Mouse (Mus musculus) left cerebral cortex, adult 9 months (tissue): ENCODE results near the gene Btbd11.
A peak's percentile ranks its signal among the peaks of the same experiment; 100 is the strongest.

Experiments used
- DNase-seq, 2 experiments: peaks; one replicate each; pipeline ENCODE4 v3.0.0; 2022; ENCODE audit warnings: low spot score in 2 of 2

Btbd11 gene

DNA sequence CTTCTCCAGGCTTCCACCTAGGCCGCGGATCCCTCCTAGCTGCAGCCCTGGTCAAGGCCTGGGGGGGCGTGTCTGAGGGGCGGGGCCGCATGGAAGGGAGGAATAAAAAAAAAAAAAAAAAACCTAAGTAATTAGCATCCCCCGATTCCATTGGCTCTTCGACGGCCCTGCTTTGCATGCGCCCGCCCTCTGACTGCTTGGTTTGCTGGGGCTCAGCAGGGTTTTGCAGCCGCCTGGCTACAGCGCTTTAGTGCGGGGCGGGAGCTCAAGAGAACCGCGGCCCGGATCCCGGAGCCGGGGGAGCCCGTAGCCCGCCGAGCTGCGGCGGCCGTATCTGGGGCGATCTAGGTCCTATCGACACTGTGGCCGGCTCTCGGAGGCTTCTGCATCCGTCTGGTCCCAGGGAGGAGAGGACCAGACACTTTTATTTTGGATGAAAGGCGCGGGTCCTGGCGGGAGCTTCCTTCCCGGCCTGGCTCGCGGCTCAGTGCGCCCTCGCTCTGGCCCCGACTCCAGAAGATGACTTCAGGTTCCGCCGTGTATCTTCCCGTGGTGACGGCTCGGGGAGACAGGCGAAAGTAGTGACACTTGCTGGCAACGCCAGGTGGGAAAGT, at the start of gene Btbd11:
Btbd11 (plus strand) TSS at position 210 of the 614 bp plus-strand sequence.
- DNase-seq: peak; percentile 53 to 82

DNA sequence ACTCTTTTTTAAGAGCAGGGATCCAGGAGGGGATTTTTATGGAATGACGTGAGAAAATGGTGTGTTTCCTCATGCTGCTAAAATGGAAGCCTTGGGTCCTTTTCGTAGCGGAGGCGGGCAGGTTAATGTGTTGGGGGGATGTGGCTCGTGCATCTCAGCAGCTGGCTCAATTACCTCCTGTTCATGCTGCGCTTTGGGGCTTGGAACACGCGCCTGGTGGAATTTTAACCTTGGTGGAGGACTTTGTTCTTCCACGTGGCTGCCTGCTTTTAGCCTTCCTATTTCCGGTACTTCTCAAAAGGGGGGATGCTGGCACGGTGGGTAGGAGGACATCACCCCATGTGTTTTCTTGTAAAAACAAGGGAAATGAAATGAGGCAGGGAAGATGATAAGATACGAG, 47.9 kb upstream of the Btbd11 start:
- DNase-seq: no peak

DNA sequence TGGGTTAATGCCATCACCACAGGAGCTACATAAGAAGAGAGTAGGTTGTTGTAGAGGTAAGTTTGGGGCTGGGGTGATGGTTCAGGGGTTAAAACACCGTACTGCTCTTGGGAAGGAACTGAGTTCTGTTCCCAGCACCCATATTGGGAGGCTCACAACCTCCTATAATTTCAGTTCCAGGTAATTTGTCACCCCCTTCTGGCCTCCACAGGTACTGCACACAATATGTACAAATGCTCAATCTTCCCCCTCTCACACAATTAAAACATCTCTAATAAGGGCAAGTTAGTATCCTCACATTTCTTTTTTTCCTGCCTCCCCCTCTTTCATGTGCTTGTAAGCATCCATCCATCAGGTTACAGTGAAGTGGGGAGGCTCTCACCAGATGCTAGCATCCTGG, 44.7 kb upstream of the Btbd11 start:
- no peak for DNase-seq

DNA sequence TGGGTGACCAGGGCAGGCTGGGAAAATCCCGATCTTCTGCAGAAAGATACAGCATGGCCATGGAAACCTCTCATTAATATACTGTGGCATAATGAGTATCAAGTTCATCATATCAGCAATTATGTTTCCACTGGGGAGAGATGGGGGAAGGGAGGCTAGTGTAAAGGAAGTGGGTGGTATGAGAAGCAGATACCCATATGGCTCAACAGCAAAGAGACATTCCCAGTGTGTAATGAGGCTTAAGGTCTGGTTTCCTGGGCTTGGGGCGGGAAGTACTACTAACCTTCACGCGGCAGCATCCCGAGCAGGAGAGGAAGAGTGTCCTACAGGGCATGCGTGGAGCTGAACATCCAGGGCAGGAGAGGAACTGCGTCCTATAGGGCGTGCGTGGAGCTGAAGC, 39.4 kb upstream of the Btbd11 start:
- no peak for DNase-seq

DNA sequence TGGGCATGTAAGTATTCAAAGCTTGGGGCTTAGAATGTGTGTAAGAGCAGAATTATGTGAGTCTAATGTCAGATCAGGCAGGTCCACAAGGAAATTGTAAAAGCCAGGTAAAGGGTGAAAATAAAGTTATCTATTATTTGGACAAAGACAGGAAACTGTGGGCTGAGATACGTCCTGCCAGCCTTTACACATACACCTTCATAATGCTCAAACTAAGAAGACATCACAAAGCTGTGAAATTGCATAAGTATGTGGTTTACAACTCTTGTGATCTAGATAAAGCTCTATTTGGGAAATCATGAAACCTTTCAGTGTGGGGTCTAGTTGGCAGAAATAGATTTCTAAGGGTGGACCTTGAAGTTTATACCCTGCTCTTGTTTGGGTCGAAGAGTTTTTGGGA, 34.1 kb upstream of the Btbd11 start:
- DNase-seq: no peak

DNA sequence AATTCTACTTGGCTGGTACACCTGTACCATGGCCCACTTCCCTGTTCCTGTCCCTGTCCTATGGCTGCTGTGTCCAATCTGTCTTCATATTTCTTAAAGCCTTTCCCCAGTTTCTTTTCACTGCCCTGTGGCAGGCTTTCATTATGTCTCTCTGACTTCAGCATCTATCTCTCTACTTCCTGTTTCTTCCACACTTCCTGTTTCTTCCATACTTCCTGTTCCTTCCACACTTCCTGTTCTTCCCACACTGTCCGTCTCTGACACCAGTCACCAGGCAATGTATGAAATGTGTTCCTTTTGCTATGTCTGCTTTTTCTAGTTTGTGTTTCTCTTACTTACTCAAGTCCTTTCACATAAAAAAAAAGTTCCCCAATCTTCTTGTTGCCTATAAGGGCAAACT, 32.3 kb upstream of the Btbd11 start:
- no peak for DNase-seq

DNA sequence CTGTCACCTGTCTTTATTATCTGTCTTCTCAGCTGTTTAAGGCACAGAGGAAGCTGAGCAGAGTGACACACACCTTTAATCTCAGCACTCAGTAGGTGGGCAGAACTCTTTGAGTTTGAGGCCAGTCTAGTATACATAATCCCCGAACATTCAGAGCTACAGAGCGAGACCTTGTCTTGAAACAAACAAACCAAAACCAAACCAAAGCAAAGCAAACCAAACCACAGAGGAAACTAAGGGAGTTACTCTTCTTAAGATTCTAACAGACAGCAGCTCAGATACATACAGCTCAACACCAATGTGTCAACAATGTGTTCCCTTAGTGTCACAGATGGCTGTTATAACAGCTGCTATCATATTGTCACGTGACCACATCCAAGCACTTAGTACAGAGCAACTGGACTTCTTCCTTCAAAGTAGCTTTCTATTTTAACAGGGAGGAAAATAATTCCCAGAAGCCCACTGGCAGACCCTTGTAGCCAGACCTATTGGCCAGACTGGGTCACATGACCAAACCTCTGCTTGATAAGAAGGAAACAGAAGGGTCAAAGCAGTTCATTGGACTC, 27.0 kb upstream of the Btbd11 start:
- no peak for DNase-seq

DNA sequence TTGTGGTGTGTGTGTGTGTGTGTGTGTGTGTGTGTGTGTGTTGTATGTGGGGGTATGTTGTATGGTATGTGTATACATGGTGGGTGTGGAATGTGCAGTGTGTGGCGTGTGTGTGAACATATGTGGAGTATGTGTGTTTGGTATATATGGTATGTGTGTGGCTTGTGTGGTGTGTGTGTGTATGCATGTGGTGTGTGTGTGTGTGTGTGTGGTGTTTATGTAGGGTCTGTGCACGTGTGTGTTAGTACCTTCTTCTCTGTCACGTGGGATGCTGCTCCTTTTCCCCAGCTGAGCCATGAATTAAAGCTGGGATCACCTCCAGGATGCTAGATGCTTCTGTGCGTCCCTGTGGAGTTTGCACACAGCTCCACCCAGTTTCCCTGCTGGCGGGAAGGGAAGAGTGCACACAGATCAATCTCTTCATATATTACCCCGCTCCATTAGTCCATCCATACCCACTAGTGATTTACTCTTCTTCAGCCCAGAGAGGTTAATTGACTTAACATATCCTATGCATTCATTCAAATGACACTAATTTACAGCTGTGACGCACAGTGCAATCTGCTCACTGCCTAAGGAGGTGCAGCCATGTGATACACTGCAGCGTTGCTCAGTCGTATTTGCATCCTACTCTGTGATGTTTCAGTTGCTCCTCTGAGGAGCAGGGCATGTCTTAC, 23.7 kb upstream of the Btbd11 start:
- no peak for DNase-seq

DNA sequence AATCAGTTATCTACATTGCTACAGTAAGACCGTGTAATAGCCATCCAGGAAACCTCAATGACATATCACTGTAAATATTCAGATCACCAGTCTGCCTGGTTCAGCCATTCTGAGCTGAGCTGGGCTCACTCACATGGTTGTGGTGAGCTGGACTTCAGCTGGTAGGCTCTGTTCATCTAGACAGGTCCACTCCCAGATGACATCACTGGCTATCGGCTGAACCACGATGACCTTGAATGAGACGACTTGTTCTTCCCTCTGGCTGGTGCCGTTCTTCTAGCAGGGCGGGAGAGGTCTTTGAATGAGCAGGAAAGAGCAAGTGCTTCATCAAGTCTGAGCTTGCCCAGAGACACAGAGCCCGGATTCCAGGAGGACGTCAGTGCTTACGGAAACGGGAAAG, 19.7 kb upstream of the Btbd11 start:
- DNase-seq: no peak

DNA sequence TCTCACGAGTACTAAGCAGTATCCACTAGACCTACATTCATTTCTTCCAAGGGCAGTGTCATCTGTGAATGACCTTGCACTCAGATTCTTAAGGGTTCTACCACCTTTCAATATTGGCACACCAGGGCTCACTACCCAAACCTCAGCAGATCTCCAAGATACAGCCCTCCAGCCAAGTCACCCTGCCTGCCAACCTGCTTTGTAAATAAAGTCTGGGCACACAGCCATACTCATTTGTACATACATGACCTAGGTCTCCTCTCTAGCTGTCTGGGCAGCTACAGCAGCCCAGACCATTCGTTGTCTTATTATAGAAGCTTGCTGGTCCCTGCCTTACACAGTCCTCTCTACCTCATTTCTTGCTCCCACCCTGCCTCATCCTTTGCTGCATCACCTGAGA, 15.3 kb upstream of the Btbd11 start:
- no peak for DNase-seq

DNA sequence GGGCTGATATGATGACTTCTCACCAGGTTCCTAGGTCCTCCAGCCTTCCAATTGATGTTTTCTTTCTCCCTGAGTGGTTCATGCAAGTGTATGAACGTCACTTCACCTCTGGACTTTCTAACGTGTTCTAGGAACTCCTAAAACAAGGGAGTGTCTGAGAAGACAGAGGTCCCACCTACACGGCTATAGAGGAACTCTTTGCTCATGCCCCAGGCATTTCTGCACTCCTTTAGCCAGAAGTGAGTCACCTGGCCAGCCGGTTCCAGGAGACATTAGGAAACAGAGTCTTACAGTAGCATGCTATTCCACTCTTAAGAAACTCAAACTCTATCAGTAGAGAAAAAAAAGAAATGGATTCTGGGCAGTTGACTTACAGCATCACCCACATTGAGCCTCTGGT, 14.5 kb upstream of the Btbd11 start:
- DNase-seq: no peak

DNA sequence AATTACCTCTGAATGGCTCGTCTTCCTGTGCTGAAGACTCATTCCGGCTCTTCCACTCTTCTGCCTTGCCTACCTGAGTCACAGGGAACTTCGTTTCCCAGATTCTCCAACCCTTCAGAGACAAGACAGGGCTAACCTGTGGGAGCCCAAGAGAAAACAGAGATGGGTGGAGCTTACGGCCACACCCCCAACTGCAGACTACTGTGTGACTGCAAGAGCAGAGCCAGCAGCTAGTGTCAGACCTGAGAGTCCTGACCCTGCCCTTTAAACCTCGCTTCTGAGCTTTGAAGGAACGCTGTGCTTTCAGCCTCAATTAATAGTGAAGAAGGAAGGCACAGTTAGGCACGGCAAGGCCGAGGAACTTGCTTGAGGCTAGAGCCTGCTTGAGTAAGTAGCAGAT, 7.6 kb upstream of the Btbd11 start:
- DNase-seq: no peak

DNA sequence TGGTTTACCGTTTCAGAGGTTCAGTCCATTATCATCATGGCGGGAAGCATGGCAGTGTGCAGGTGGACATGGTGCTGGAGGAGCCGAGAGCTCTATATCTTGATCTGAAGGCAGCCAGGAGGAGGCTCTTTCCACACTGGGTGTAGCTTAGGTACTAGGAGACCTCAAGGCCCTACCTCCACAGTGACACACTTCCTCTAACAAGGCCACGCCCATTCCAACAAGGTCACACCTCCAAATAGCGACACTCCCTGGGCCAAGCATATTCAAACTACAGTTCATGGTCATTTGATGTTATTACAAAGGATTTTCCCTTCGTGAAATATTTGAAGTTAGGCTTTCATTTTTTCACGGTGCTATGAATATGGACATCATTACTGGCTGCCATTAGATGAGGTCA, 3.6 kb upstream of the Btbd11 start:
- DNase-seq: no peak

DNA sequence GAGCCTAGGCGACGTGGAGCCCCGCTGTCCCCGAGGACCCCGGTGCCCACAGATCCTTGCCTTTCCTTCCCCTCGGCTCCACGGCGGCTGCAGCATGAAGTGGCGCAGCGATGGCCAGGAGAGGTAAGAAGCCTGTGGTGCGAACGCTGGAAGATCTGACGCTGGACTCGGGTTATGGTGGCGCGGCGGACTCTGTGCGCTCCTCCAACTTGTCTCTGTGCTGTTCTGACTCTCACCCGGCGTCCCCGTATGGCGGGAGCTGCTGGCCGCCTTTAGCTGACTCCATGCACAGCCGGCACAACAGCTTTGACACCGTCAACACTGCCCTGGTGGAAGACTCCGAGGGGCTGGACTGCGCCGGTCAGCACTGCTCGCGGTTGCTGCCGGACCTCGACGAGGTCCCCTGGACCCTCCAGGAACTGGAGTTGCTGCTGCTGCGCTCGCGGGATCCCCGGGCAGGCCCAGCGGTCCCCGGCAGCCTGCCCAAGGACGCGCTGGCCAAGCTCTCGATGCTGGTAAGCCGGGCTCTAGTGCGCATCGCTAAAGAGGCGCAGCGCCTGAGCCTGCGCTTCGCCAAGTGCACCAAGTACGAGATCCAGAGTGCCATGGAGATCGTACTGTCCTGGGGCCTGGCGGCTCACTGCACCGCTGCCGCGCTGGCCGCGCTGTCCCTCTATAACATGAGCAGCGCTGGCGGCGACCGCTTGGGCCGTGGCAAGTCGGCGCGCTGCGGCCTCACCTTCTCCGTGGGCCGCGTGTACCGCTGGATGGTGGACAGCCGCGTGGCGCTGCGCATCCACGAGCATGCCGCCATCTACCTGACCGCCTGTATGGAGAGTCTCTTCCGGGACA, 831 bp downstream of the Btbd11 start:
- peak in 1 of 2 experiments; percentile 24 for DNase-seq

DNA sequence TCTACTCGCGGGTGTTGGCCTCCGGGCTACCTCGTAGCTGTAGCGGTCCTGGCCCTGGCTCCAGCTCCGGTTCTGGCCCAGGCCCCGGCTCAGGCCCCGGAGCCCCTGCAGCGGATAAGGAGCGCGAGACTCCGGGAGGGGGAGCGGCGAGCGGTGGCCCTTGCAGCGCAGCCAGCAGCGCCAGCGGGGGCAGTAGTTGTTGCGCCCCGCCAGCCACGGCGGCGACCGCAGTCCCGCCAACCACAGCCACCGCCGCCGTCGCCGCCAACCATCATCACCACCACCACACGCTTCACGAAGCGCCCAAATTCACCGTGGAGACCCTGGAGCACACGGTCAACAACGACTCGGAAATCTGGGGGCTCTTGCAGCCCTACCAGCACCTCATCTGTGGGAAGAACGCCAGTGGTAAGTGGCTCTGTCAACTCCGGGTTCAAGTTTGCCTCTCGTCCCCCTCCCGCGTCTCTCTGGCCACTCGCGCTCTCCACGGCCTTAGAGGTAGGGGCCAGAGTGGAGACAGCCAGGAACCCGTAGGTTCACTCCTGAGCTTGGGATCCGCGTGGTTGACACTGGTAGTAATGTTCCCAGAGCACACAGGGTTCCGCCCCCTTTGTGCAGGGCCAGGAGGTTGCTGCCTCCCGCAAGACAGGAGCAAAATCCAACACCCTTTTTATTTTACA, 1.6 kb downstream of the Btbd11 start:
- DNase-seq: no peak

DNA sequence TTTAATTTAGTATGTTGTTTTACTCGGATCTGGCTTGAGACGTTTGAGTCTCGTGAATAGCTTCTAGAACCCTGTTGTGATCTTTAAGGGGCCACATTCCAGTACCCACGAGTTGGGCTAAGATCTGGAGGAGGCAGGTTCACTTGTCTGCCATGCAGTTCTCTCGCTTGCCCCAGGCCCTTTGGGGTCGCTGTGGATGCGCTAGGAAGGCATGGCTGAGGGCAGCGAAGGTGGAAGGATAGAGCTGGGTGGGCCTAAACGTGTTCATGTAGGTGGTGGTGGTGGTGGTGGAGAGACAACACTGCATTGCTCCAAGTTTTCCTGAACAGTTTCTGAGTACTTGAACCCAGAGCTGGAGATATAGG, 2.1 kb downstream of the Btbd11 start:
- DNase-seq: no peak

DNA sequence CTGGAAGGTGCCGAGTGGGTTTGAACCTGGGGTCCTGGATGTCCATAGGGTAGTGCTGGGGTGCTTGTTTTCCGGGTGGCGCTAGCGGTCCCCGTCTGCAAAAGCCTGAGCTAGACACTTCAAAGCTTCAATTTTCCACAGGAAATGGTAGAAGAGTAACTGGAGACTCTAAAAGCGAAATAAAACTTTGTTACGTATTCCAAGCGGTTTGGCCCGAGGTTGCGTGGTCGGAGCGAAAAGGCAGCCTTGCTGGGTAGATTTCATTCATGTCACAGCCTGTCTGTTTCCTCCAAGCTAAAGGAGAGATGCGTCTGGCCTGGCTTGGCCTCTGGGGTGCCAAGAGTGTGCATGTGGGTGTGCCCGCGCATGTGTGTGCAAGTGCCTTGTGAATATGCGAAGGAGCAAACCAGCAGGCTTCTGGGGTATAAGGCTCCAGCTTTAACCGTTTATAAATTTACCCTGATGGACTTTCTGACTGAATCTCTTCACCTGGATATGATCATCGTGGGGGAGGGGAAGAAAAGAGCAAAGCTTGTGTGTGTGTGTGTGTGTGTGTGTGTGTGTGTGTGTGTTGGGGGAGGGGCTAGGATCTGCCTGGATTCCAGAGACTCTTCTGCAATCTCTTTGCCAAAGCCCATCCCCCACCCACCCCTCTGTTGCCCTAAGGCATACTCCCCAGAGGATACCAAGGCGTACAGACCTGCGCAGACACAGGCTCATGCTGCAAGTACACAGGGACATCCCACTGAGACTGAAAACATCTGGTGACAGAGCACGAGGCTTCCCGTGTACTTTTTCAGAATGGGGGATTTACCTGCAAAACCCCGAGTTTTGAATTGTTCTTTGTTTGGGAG, 2.9 kb downstream of the Btbd11 start:
- DNase-seq: no peak

DNA sequence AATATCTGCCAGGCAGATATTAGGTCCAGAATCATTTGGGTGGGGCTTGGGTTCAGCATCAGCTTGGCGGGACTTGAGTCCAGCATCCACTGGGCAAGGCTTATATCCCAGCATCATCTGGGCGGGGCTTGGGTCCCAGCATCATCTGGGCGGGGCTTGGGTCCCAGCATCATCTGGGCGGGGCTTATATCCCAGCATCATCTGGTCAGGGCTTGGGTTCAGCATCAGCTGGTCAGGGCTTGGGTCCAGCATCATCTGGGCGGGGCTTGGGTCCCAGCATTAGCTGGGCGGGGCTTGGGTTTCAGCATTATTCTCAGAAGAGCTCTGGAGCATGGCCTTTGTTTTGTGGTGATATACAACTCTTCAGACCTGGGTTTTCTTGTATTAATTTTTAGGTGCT, 6.4 kb downstream of the Btbd11 start:
- DNase-seq: no peak

DNA sequence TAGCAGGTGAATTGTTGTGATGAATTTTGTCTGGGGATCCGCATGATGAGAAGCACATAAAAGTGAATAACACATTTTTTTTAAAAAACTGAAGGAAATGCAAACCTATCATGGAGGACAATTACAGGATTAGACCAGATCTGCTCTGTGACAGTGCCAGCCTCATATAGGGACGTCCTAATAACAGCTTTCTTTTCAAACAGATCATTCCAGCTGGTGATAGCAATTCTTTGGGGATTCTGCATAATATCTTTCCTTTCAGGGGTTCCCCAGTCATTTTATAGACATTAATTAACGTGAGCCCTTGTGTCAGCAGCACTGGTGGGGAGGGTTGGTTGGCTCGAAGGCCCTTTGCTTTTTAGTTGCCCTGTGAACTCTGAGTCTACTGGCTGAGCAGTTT, 7.9 kb downstream of the Btbd11 start:
- DNase-seq: no peak

DNA sequence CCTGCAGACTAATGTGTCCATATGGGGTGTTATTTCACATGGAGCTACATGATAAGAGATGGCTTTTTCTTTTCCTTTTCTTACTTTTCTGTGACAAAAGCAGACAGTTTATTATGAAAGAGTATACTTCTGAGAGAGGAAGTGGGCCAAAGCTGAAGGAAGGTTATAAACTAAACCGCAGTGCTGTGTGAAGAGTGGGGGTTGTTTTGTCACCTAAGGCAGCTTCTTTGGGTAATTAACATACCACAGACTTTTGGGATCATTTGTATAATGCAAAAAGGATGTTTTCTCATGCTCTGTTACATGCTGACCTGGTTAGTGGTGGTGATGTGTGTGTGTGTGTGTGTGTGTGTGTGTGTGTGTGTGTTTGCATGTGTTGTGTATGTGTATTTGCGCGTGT, 24.5 kb downstream of the Btbd11 start:
- no peak for DNase-seq
